Mouse (Mus musculus) spleen, postnatal 36 days (tissue): ENCODE data around the gene Ube2f.

Experiments
- DNase-seq, 2 experiments: peaks; one replicate each; pipeline ENCODE4 v3.0.0; 2022; ENCODE audit warnings: low spot score in 2 of 2, mixed read lengths in 1 of 2

Gene Ube2f

GRCm38 (mm10) chr1:91237676-91238075 is 12.4 kb upstream of the Ube2f start:
- no peak for DNase-seq

- peak; percentile 59 for DNase-seq
Measured at GRCm38 (mm10) chr1:91239112-91239511, 11.0 kb upstream of the Ube2f start.

GRCm38 (mm10) chr1:91239800-91240199 is 10.3 kb upstream of the Ube2f start:
- no peak for DNase-seq

GRCm38 (mm10) chr1:91240685-91241084 is 9.4 kb upstream of the Ube2f start:
- no peak for DNase-seq

- no peak for DNase-seq
Measured at GRCm38 (mm10) chr1:91241249-91241648, 8.9 kb upstream of the Ube2f start.

GRCm38 (mm10) chr1:91248242-91248641 is 1.9 kb upstream of the Ube2f start:
- peak; percentile 13 to 37 for DNase-seq

GRCm38 (mm10) chr1:91248970-91249369 is 1.1 kb upstream of the Ube2f start:
- DNase-seq, result no peak

- DNase-seq, result peak; percentile 2 to 14
Measured at GRCm38 (mm10) chr1:91250415-91251147, 477 bp downstream of the Ube2f start.

GRCm38 (mm10) chr1:91251148-91251650 is 1.1 kb downstream of the Ube2f start:
- peak; percentile 13 to 29 for DNase-seq

- DNase-seq, result peak; percentile 32 to 39
Measured at GRCm38 (mm10) chr1:91251927-91252326, 1.8 kb downstream of the Ube2f start.

- DNase-seq, result no peak
Measured at GRCm38 (mm10) chr1:91257918-91258317, 7.8 kb downstream of the Ube2f start.

GRCm38 (mm10) chr1:91259794-91260193 is 9.7 kb downstream of the Ube2f start:
- DNase-seq, result no peak

- no peak for DNase-seq
Measured at GRCm38 (mm10) chr1:91262508-91262907, 12.4 kb downstream of the Ube2f start.

- DNase-seq, result no peak
Measured at GRCm38 (mm10) chr1:91272260-91272659, 22.2 kb downstream of the Ube2f start.

- DNase-seq, result no peak
Measured at GRCm38 (mm10) chr1:91276581-91276980, 26.5 kb downstream of the Ube2f start.

GRCm38 (mm10) chr1:91277480-91277879 is 27.4 kb downstream of the Ube2f start:
- no peak for DNase-seq

GRCm38 (mm10) chr1:91278410-91279119 is 28.5 kb downstream of the Ube2f start:
- no peak for DNase-seq

GRCm38 (mm10) chr1:91279126-91279525 is 29.0 kb downstream of the Ube2f start:
- DNase-seq, result no peak

- peak; percentile 19 to 35 for DNase-seq
Measured at GRCm38 (mm10) chr1:91282582-91282981, 32.5 kb downstream of the Ube2f start.

GRCm38 (mm10) chr1:91289375-91289774 is 39.3 kb downstream of the Ube2f start:
- no peak for DNase-seq

- no peak for DNase-seq
Measured at GRCm38 (mm10) chr1:91292101-91292825, 42.2 kb downstream of the Ube2f start.

- no peak for DNase-seq
Measured at GRCm38 (mm10) chr1:91295544-91295943, 45.4 kb downstream of the Ube2f start.
